Mouse (Mus musculus) lung, postnatal 36 days (tissue): ENCODE results near the gene Anapc13.
A peak's percentile ranks its signal among the peaks of the same experiment; 100 is the strongest.

Experiments used
- DNase-seq: peaks from one replicate; pipeline ENCODE4 v3.0.0; 2022; ENCODE audit warnings: mixed read lengths

Gene Anapc13

DNA sequence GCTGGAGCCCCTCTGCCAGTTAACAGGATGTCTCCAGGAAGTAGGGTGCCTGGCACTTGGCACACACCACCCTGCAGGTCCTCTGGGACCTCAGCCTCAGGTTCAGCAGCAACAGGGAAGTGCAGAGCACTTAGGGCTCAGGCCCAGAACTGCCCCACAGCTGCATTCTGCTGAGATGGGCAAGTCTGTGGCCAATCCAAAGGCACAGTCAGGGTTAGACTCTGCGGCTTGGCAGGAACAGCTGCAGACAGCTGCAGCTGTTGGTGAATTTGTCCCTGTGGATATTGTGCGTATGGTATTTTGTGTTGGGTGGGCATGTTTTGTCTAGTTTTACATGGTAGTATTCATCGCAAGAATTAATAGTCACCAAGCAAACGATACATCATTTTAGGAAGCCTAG is 6.1 kb downstream of the Anapc13 start:
- DNase-seq, result peak; percentile 26

DNA sequence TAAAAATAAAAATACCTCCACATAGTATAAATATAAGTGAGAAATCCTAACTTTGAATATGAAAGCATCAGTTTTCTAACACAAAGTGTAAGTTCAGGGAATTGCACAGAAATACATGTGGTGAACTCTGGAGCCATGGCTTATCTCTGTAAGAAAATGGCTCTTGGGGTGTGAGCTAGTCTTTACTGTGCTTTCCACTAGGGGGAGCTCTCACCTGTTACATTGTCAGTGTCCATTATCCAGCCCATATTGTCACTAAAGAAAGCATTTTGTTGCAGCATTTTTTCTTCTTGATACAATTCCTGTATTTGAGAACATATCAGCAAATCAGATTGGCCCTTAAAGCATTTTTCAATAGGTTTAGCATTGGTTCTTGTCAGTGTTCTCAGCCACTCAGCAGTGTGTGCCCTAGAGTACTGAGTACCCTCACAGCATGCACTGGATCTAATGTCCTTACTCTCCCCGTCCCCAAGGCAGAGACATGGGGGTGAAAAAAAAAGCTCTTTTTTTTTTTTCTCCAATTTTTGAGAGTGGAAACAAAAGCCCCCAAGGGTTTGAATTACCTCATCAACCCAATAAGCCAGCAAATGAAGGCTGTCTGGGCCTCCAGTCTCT is 6.9 kb downstream of the Anapc13 start:
- DNase-seq, result peak; percentile 89

DNA sequence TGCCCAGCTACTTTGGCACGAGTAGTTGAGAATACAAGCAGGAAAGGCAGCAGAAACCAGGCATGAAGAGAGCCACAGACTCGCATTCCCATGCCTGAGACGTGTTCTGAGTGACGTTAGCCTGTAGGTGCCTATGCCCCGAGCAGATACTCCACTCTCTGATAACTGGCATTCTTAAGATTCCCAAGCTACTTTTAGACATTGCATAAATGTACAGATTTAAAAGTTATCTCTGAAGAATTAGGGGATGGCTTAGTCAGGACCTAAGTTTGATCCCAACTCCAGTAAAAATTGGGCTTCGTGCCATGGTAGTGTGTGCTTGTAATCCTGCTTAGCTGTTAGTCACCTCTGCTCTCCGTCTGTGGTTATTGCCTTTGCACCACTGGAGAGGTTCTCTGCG is 8.4 kb downstream of the Anapc13 start:
- peak; percentile 20 for DNase-seq

DNA sequence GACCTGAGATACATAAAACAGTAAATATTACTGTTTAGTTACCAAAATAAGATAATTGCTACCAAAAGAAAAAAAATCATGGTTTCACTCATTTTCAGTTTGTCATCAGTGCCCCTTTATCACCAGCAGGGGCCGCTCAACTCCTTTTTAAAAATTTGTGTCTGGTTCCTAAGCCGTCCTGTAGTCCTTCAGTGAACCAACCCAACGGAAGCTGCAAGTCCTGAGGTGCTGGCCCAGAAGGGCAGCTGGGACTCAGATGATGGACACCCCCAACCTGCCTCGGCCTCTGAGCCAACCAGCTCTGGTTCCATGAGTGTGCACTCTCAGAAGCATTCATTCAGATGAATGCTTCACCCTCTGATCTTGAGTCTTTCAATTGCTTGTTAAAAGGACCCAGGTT is 10.5 kb downstream of the Anapc13 start:
- DNase-seq, result peak; percentile 82

DNA sequence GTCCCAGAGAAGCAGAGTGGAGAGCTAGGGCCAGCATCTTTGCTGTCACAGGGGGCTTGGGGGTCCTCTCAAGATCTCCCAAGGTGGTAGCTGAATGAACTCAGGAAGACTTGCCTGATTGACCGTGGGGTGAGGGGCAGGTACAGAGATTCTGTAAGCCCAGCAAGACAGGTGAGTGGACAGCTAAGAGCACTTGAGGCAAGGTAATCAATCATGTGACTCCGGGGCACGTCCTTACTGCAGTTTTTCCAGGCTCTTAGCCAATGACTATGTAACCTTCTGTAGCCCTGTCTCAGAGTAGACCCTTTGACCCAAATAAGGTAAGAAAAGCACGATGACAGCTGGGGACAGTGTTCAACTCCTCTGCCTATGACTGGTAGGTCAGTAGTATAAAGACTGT is 11.0 kb downstream of the Anapc13 start:
- DNase-seq, result peak; percentile 81

DNA sequence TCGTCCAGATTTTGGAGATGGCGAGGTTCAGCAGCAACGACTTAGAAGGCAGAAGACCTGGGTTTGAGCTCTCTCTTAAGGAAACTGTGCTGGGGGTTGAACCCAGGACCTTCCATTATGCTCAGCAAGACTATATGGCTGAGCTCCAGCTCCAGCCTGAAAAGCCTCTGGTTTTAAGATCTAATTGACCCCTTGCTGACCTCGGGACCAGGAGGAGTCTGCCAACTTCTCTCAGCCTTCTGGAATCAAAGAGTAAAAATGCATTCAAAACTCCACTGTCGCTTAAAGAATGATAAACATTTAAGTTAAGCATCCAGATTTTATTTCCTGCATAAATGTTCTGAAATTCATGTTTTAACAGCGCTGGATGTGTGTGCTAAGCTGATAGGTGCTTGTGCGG is 12.9 kb downstream of the Anapc13 start:
- DNase-seq, result no peak

DNA sequence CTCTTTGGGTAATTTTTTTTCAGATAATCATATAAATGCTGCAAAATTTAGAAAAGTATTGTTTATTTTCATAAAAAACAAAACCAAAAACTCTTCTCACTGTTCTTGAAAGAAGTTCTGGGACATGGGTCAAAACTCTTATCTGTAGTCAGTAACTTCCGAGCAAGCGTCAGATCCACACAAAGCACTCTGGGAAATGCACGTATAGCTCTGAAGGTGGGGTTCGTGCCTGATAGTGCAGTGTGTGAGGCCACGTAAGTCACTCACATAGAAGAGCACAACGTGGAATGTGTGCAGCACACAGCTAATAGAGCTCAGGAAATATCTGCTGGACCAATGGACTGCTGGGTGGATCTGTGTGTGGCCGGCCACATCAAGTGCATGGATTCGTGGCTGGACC is 13.4 kb downstream of the Anapc13 start:
- DNase-seq, result no peak

DNA sequence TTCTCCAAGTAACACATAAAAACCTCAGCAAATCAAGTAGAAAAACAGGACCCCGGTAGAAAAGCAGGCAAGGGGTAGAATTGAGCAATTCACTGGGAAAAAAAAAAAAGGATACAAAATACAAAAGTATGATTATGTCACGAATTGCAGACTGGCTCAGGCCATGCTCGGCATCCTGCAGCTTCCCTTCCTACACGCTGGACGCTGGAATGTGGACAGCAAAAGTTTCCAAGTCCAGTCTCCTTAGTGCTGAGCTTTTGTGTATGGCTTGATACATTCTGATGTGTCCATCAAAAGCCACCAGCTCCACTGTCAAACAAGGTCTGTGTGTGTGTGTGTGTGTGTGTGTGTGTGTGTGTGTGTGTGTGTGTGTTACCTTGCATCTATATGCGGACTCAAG is 15.4 kb downstream of the Anapc13 start:
- no peak for DNase-seq

DNA sequence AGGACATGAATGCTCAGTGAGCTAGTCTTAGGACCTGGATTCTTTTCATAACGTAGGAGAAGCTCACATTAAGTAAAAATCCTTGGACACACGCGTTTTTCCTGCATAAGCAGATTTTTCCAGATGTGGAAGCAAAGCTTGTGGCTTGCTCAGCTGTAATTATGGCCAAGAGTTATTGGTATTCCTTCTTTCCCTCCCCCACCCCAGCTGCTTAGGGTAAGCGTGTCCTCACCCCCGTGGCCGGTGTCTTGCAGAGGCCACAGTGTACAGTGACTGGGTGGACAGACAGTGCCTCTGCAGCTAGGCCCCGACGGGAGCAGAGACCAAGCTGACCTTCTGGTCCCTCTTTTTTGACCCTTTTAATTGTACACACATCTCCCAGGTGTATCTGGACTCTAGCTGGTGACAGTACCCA is 17.0 kb downstream of the Anapc13 start:
- DNase-seq, result peak; percentile 48

DNA sequence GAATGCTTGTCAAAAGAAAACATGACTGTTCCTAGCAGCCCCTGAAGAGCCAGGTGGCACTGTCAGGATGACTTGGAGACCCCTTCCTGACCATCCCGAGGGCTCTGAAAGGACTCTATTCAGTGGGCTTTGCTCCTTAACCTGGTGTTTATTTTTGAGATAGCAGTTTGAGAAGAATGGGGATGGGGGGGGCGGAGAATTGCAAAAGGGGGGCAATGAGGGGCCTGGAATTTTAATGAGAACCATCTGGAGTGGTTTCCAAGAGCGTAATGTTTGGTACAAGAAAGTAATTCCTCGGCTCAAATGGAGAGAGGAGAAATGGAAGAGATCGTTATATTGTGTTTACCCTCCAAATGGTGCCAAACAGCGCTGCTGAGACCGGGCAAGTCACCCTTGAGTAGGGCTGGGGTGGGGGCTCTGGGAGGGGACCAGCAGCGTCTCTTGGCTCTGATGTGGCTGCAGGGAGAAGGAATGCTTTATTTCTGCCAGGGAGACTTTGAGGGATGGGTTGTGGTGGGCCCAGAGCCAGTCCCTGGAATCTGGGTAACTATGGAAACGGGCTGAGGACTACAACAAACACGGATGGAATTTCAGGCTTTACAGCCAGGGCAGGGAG is 17.5 kb downstream of the Anapc13 start:
- DNase-seq, result peak; percentile 79

DNA sequence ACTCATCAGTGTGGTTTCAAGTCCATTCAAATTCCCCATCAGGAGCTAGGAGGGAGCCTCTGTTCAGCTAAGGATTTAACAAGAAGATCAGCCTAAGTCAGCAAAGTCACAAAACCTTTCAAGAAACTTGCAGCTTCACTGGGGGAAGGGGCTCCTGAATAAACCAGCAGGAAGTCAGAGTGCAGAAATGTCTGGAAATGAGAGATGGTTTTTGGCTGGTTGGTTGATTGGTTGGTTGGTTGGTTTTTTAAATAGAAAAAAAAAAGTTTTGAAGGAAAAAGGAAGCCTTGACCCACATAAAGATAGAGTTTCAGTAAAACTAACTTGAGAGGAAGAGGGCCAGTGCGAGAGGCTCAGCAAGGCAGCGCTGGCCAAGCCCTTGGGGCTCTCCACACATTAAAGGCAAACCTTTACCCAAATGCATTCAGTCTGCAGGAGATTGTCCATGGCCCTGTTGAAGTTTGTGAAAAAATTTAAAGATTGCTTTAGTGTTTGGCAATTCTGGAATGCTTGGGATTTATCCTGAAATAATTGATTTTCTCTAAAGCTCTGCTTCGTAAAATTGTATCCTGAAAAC is 19.1 kb downstream of the Anapc13 start:
- DNase-seq, result no peak

DNA sequence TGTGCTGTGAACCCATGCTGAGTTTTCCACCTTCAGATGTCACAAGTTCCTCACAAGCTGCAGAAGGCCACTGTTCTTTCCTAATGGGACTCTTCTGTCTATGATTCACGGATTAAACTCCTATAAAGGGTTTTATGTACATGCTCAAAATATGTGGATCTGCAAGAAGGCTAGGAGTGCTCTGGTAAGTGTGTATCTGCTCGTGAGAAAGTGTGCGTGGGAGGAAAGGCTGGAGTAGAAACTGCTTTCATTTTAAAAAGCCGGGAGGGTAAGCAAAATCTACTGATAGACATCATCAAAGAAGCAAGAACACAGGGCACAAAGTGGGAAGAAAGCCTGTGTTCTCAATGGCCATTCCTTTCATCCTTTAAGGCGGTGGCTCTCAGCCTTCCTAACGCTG is 20.9 kb downstream of the Anapc13 start:
- DNase-seq, result no peak

DNA sequence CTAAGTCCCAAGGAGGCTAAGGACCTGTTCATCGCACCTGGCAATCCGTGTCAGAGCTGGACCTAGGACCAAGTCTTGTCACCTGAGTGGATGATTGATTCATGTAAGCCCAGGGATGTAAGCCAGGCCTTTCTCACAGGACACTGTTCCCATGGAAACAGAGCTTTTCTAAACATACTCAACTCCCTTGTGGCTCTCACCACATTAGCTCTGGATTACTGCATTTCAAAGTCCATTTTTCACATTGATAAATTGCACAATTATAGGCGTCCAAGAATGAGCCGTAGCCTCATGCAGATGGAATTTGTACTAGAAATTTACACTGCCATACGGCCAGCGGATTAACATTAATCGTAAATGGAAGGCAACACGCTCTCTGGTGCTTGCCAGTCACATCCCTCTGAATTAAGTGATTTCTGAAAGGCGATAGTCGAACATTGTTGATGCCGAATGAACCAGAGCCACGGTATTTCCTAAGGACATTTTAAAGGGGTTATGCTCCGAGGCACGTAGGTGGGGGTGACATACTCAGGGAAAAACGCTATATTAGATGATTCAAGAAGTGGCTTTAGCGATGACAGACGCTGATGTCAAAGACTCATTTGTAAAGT is 23.9 kb downstream of the Anapc13 start:
- peak; percentile 32 for DNase-seq

DNA sequence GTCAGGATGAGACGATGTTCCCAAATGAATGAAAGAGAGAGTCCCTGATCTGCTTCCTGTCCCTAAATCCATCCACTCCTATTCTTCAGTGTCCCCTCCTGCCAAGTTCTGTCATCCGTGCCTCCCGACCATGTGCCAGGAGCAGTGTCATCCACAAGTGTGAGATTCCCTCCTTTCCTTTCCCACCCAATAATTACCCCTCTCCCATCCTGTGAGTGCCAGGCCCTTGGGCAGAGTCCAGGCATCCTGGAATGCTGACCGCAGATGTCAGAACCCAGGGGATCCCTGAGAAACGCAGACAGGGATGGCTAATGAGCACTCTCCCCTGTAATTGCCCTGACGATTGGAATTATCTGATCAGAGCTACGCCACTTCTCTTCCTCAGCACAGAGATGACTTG is 24.5 kb downstream of the Anapc13 start:
- DNase-seq, result no peak

DNA sequence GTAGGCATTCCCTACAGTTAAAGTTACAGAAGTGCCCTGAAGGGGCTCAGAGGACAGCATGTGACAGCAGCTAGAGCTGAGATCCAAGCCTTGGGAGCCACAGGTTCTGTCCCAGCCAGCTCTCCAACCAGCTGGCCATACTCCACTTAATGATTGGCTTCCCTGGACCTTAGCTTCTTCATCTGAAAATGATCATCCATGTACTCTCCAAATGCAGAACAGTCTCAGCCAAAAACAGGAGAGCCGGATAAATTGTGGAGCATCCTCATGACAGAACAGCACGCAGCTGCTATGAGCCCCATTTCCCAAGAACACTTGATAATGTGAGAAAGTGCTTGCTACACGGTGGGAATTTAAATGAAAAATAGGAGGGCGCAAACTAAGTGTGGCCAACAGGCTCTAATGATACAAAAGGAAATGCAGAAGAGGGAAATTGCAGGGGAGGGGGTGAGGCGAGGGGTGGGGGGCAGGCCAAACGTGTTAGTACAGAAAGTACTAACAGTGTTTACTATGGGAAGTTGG is 25.2 kb downstream of the Anapc13 start:
- DNase-seq, result no peak

DNA sequence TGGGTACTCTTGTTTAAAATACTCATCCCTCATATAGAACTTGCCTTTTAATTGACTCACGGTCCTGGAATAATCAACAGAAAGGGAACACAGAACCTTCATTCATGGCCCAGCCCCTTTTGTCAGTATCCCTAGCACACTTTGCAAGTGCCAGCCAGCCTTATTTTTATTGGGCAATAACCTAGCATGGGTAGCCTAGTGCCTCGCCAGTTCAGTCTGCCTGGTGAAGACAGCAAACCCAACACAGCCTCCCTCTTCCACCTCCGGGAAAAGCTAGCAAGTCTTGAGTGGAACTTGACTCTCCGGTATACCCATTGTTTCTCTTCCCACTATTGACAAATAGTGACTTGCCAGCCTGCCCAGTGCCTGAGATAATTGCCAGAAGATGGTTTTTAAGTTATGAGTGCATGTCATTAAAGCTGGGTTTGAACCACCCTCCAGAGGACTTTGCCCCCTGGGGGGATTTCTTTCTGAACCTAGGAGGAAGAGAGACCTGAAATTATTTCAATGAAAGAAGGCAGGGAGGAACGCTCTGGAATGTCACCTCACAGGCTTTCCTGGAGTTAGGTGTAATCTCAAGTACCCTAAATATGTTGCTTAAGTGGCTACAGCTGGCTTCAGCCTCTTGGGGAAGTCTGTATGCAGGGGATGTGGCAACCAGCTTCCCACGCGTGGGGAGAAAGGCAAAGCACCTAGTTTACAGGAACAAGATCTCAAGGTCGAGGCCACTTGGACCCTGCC is 30.4 kb downstream of the Anapc13 start:
- DNase-seq, result peak; percentile 81

DNA sequence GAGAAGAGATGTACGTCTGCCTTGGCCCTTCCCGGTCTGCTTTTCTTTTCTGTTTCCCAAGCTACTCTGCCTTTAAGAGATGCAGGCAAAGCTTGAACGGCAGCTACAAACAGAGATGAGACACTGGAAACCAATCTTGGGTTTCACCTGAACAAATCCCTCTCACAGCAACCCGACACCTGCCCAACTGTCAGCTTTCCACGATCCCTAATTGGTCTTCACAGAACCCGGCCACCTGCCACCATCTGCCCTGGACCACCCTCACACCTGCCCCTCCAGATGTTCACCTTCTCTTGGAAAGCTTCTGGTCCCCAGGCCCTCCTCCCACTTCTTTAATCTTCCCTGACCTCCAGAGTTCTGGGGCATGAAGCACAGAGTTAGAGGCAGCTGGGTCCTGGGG is 42.0 kb downstream of the Anapc13 start:
- no peak for DNase-seq

DNA sequence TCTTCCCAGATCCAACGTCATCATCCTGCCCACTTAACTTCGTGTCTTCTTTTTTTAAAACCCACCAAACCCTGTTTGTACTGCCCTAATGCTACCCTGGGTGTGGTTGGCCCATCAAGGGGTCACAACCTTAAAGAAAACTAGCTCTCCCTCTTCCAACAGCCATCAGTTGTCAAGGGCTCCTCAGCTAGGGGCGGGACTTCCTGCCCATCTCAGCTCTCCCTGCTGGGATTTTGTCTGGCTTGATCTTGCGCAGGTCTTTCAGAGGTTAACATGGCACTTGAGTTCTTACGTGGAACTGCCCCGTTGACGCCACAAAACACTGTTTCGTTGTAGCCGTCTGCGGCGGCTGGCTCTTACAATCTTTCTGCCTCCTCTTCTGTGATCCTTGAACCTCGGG is 42.8 kb downstream of the Anapc13 start:
- DNase-seq, result no peak

DNA sequence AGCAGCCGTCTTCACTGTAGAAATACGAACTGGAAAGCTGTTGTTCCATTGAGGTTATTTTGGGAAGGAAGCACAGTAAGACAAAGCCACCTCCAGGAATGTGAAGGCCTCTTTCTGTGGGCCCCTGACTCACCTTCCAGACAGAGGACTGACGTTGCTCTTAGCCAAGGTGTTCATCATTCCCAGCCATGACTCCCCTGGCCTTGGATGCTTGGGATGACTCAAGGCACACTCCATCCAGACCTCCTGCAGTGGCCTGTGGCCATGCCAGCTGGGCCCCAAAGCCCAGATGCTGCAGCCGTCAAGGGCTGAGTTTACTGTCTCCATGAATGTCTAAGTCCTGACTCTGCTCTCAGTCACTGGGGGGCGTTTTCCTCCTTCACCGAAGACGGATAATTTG is 47.3 kb downstream of the Anapc13 start:
- DNase-seq, result no peak

DNA sequence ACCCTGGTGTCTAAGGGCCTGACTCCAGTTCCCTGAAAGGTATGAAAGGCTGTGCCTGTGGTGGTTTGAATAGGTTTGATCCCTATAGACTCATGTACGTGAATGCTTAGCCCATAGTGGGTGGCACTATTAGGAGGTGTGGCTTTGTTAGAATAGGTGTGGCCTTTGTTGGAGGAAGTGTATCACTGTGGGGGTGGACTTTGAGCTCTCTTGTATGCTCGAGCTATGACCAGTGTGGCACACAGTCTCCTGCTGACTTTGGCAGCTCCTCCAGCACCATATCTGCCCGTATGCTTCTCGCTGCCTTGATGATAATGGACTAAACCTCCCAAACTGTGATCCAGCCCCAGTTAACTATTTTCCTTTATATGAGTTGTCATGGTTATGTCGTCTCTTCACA is 49.8 kb downstream of the Anapc13 start:
- DNase-seq, result no peak

DNA sequence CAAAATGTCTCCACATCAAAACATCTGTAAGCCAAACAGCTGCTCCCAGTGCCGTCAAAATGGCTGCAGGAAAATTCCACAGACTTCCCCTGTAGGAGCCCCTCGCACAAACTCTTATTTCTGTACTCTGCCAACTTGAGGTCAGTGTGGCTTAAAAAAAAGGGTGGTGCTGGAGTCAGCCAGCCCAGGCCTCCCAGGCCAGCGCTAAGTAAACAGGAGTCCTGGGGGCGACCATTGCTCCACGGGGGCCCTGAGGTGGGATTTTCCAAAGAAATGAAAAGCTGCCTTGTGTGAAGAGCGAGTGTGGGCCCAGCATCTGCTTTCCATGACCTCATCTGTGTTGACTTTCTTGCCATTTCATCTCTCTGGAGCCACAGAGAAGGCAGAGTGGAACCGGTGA is 55.4 kb downstream of the Anapc13 start:
- no peak for DNase-seq
